Mouse (Mus musculus) lung, postnatal 0 days (tissue): Measurements from ENCODE around the gene Tenm3.

Experiments
- CTCF ChIP-seq: IDR thresholded peaks from 2 replicates; pipeline ENCODE4 v1.5.1; 2016; ENCODE audit warnings: antibody characterized with exemption, mild to moderate bottlenecking
- EP300 ChIP-seq: IDR thresholded peaks from 2 replicates; pipeline ENCODE4 v1.6.1; 2016; ENCODE audit warnings: antibody characterized with exemption, mild to moderate bottlenecking, control low read depth

DNA sequence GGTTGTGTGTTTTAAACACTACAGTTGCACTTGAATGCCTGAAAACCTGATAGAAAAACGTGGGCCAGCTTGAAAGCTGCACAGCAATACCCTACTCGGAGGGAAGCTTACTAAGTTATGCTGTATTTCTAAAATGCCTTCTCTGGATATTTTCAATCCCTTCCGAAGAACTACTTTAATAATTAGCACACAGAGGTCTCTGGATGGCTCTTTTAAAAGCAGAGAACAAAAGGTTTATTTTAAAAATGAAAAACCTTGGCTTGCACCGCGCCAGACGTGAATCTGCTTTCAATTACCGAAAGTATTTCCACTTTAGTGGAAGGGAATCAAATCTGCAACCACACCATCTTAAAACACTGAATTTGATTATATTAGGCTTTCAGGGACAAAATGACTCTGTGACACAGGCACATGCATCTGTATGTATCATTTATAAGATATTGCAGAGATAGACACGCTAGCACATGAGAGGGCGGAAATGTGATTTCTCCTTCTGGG lies 289.9 kb downstream of the Tenm3 start:
- no peak for TF ChIP-seq CTCF
- TF ChIP-seq EP300: no peak
